Mouse (Mus musculus) CD4-positive, CD25-positive, alpha-beta regulatory T cell, adult 4 months (primary cell): Measurements from ENCODE around the gene Mtr. TPM values are rescaled to one million over a fixed set of nuclear protein-coding genes. Genes with fewer than 3 reads are reported as not detected.
"Not testable (repeated sequence)": the region's sequence is repeated elsewhere in the genome, so short reads cannot be mapped to it uniquely, and the experiment has no call there.

Experiments used
- ATAC-seq: one replicate; pipeline ENCODE4 v1.8.0; 2017
- polyA plus RNA-seq, 2 experiments: library from polyadenylated mRNA; unstranded; fragments of 100-300 nt; shearing (Covaris generic); gene quantifications; one replicate each; pipeline ENCODE4 v1.2.1; 2017

Mtr gene
- polyA plus RNA-seq, 2 experiments from 2014 or later: 19.4 to 29.4 TPM

DNA sequence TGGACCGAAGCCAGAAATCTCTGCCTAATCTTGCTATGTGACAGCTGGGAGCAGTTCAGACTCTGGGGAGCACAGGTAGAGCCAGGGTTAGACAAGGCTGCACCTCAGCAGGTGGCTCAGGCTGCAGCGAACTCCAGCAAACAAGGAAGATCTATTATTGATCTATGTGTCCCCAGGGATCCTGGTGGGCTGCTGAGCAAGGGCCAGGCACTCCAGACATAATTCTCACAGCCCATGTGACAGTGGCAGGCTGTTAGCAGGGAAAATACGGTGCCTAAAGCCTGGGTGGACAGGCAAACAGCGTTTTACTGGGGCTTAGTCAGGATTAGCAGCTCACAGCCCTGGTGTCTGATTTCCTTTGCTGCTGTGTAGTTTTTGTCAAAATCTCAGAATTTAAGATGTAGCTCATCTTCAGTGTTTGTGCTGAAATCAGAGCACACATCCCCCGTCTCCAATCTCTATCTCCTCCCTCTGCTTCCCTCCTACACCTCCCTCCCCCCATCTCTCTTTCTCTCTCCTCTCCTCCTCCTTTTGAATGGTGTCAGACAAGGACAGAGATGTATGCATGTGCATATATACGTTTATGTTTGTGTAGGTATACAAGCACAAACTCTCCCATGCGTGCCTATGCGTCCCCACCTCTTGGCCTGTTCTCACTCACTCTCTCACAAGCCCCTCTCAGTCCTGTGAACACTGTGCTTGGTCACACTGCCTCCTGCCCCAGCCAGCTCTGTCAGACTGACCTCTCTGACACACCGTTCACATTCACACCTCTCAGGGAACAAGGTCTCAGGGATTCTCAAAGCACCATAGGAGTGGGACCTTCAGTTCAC, 98.4 kb downstream of the Mtr start:
- no peak for ATAC-seq

DNA sequence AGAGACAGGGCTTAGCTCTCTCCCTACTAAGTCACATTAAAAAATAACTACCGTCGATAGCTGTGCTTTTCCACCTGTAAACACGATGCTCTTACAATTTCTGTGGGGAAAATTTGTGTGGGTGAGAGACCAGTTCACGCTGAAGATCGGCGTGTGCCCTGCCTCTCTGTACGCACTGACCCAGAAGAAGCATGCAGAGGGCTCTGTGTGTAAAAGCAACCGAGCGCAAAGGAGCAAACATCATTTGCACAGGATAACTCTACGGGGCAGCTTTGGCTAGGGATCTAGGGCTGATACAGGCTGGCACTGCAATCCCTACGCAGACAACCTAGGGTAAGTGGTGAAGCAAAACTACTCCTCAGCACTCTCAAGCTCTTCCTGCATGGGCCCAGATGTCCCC, 104.0 kb downstream of the Mtr start:
- ATAC-seq: no peak

GRCm38 (mm10) chr13:12146918-12147507, 110.9 kb downstream of the Mtr start:
- ATAC-seq: no peak

DNA sequence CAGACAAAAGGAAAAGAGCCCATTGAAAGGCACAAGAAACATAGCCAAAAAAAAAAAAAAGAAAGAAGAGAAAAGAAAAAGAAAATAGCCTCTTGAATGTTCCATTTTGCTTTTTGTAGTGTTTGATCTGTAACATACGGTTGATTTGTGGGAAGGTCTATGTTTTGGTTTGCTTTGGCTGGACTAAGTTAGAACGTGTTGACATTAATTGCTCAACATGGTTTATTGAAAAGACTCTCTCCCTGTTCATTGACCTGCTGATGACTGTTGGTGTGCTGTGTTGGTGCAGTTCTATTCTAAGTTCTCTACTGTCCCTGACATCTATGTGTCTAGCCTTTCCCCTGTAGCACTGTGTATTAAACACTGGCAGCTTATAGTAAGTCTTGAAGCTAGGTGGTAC, 111.5 kb downstream of the Mtr start:
- ATAC-seq: no peak

DNA sequence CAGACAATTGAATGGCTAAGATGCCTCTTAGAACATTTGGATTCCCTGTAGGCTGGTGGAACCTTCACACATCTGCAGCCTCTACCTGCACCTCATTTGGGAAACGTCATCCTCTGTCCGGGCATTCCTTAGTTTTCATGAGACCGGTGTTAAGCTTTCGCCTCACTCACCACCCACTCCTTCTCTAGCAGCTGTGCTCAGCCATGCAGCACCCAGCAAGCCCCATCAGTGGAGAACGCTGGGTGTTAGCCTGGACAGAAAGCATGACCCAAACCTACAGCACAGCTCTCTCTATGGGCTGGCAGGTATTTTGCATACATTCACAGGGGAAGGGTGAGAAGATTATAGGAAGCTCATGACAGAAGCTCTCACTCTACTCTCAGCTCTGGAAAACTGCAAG, 114.6 kb downstream of the Mtr start:
- no peak for ATAC-seq

GRCm38 (mm10) chr13:12136461-12136860, 121.5 kb downstream of the Mtr start:
- not testable (repeated sequence) for ATAC-seq

GRCm38 (mm10) chr13:12133549-12133948, 124.4 kb downstream of the Mtr start:
- no peak for ATAC-seq

Other genes starting within 250 kb of the Mtr start
- under 1 TPM; 0.34 to 0.78 TPM for gene Ryr2, start 151.2 kb downstream of the Mtr start, polyA plus RNA-seq
- gene Actn2, start 82.6 kb upstream of the Mtr start, polyA plus RNA-seq: 10 to 100 TPM; 10.1 to 11.9 TPM
- gene Heatr1, start 136.9 kb upstream of the Mtr start, polyA plus RNA-seq: 10 to 100 TPM; 23.6 to 37.5 TPM
- gene Lgals8, start 206.8 kb upstream of the Mtr start, polyA plus RNA-seq: 100 to 1,000 TPM in 1 of 2 experiments, 10 to 100 TPM in 1; 95.6 to 112 TPM